Mouse (Mus musculus): Measurements from ENCODE around the gene Cadm4. TPM values are rescaled to one million over a fixed set of nuclear protein-coding genes. Genes with fewer than 3 reads are reported as not detected.

Cadm4 gene
- total and polyA plus RNA-seq, 2 experiments, result 3.5 to 6.5 TPM

DNA sequence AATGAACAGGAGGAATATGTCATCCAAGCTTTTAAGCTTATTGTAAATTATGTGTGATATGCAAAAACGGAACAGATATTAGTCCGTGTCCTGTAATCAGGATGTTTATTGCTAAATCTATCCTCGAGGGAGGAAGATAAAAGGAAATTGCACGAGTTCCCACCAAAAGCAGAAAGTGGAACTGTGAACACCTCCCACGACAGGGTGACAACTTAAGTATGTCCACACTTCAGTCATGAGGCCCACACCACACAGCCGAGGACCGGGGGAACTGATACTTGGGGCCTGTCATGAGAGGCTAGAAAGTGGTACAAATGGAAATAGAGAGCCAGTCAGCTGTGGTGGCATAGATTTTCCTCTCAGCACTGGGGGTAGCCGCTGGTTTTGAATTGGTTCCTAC is 39.5 kb upstream of the Cadm4 start:
- WGBS, result 79% methylated on average over 8 of the region's 8 CpGs
- Histone ChIP-seq H3K9ac (ENCODE audit: low read depth, low read length) (no peak overlapping the region), H3K36me3 (ENCODE audit: control insufficient read depth, insufficient read depth, low read length) (no peaks in the 10 kb centered on the region), H3K79me2 (ENCODE audit: control insufficient read depth, insufficient read depth, low read length) (no peaks in the 10 kb centered on the region), H3K4me3 (ENCODE audit: insufficient read depth, low read depth, low read length) (no peak overlapping the region), H3K27ac (replicated peaks; ENCODE audit: insufficient read depth, low read depth, low read length) (no peak overlapping the region), H3K27me3 (ENCODE audit: control insufficient read depth, insufficient read depth, low read length) (no peaks in the 10 kb centered on the region), H3K4me1 (ENCODE audit: control insufficient read depth, insufficient read depth, low read length) (no peaks in the 10 kb centered on the region)
- DNase-seq (ENCODE audit: extremely low read depth, low read depth, low spot score), result peak; percentile 16
- no peak for TF ChIP-seq POLR2A (IDR thresholded peaks at IDR 0.05; ENCODE audit: extremely low read depth, insufficient read depth, low read length)
- no peak for TF ChIP-seq CTCF (IDR thresholded peaks at IDR 0.05; ENCODE audit: low read depth, low read length)

DNA sequence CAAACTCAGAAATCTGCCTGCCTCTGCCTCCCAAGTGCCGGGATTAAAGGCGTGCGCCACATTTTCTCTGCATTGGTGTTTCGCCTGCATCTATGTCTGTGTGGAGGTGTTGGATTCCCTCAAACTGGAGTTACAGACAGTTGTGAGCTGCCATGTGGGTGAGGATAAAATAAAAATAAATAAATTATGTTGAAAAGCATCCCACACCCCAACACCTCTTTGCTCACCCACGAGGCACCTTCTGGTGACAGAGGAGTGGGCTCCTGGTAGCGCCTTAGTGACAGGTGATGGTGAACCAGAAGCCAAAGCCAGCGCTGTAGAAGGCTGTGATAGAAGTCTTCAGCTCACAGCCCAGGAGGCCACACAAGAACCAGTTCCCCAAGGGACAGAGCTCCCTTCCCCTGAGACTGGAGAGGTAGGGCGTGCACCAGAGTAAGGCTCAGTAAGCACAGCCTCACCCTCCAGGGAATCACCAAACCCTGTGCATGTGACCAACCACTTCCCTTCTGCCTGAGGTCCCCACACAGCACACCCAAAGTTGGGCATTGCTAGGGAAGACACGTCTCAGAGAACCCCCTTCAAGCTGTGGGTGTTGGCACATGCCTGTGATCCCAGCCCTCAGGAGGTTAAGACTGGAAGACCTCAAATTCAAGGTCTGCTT is 36.4 kb upstream of the Cadm4 start:
- Histone ChIP-seq H3K27ac (replicated peaks; ENCODE audit: insufficient read depth, low read depth, low read length) (no peak overlapping the region), H3K36me3 (ENCODE audit: control insufficient read depth, insufficient read depth, low read length) (no peaks in the 10 kb centered on the region), H3K4me3 (ENCODE audit: insufficient read depth, low read depth, low read length) (no peak overlapping the region), H3K9ac (ENCODE audit: low read depth, low read length) (no peak overlapping the region), H3K4me1 (ENCODE audit: control insufficient read depth, insufficient read depth, low read length) (no peaks in the 10 kb centered on the region), H3K79me2 (ENCODE audit: control insufficient read depth, insufficient read depth, low read length) (no peaks in the 10 kb centered on the region), H3K27me3 (ENCODE audit: control insufficient read depth, insufficient read depth, low read length) (no peaks in the 10 kb centered on the region)
- no peak for TF ChIP-seq POLR2A (IDR thresholded peaks at IDR 0.05; ENCODE audit: extremely low read depth, insufficient read depth, low read length)
- TF ChIP-seq CTCF (IDR thresholded peaks at IDR 0.05; ENCODE audit: low read depth, low read length), result no peak
- 87% methylated on average over 9 of the region's 9 CpGs for WGBS
- DNase-seq (ENCODE audit: extremely low read depth, low read depth, low spot score), result no peak

DNA sequence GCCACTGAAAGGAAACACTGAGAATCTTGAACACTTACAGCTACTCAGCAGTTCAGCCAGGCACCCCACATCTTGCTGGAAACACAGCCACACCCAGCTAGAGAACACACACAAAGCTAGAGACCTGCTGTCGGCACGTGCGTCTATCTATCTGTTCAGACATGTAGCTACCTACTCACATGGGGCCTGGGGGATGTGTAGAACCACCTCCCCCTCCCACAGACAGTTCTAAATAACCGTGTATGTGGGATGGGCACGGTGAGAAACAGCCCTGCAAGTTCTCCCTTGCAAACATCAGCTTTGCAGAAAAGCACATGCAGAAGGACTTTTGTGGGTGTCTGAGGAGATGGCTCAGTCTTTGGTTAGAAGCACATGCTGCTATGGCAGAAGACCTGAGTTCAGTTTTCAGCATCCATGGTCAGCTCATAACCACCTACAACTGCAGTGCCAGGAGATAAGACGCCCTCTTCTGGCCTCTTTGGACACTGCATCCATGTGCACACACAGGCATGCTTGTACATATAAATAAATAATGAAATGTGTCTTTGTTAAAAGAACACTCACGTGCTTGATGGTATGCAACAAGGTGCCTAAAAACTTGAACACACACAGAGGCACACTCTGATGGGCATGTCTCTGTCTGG is 35.0 kb upstream of the Cadm4 start:
- TF ChIP-seq CTCF (IDR thresholded peaks at IDR 0.05; ENCODE audit: low read depth, low read length) (no peak), POLR2A (IDR thresholded peaks at IDR 0.05; ENCODE audit: extremely low read depth, insufficient read depth, low read length) (no peak)
- no peak overlapping the region for H3K27ac ChIP-seq (replicated peaks; ENCODE audit: insufficient read depth, low read depth, low read length)
- 74% methylated on average over 7 of the region's 7 CpGs for WGBS
- H3K79me2 ChIP-seq (ENCODE audit: control insufficient read depth, insufficient read depth, low read length), result no peaks in the 10 kb centered on the region
- no peaks in the 10 kb centered on the region for H3K4me1 ChIP-seq (ENCODE audit: control insufficient read depth, insufficient read depth, low read length)
- H3K27me3 ChIP-seq (ENCODE audit: control insufficient read depth, insufficient read depth, low read length), result no peaks in the 10 kb centered on the region
- no peak overlapping the region for H3K4me3 ChIP-seq (ENCODE audit: insufficient read depth, low read depth, low read length)
- H3K9ac ChIP-seq (ENCODE audit: low read depth, low read length), result no peak overlapping the region
- no peaks in the 10 kb centered on the region for H3K36me3 ChIP-seq (ENCODE audit: control insufficient read depth, insufficient read depth, low read length)
- DNase-seq (ENCODE audit: extremely low read depth, low read depth, low spot score), result no peak

DNA sequence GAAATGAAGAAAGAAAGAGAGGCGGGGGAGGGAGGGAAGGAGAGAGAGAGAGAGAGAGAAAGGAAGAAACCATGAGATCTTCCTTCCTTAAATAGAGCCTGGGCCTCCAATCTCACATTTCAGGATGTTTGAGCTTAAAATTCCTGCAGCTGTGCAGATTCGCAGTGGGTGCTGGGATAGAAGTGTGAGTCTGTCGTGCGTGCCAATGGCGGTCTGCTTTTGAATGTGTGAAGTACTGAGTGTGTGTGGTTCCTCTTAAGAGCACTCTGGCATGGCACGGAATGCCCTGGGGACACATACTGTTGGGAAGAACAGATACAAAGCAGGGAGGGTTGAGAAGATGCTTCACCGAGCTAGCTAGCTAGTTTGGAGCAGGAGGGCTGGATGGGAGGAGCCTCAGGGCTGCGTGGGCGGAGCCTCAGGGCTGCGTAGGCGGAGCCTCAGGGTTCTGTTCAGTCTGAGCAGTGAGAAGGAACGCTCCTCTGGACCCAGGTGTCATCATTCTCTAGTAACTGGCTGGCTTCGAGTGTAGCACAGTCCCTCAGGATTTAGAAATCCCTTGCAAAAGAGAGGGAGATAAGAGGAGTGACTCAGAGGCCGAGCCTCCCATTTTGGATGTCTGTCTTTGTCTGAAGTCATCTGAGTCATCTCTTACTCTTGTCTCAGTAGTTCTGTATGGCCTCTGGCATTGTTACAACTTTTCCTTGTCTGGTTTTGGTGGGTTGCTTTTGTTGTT is 32.9 kb upstream of the Cadm4 start:
- no peak for DNase-seq (ENCODE audit: extremely low read depth, low read depth, low spot score)
- 57% methylated on average over 14 of the region's 14 CpGs for WGBS

DNA sequence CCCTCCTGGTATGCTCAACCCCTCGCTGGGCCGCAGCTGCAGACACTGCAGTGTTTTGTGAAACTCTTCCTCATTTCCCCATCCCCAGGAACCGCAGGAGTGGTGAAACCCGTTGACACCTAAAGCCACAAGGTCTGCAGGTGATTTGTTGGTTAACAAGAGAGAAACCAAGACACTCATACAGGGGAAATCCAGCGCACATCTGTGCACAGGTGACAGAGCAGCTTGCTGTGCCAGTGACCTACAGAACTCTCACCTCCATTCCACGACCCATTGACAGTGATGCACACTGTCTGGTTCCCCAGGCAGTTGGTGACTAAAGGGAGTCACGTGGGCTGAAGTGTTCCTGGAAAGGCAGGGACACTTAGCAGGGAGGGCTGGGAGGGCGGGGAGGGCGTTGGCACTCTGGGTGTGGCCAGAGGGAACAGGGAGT is 31.2 kb upstream of the Cadm4 start:
- Histone ChIP-seq H3K9ac (ENCODE audit: low read depth, low read length) (no peak overlapping the region), H3K4me1 (ENCODE audit: control insufficient read depth, insufficient read depth, low read length) (no peaks in the 10 kb centered on the region), H3K27ac (replicated peaks; ENCODE audit: insufficient read depth, low read depth, low read length) (no peak overlapping the region), H3K36me3 (ENCODE audit: control insufficient read depth, insufficient read depth, low read length) (no peaks in the 10 kb centered on the region), H3K4me3 (ENCODE audit: insufficient read depth, low read depth, low read length) (no peak overlapping the region), H3K27me3 (ENCODE audit: control insufficient read depth, insufficient read depth, low read length) (no peaks in the 10 kb centered on the region), H3K79me2 (ENCODE audit: control insufficient read depth, insufficient read depth, low read length) (no peaks in the 10 kb centered on the region)
- DNase-seq (ENCODE audit: extremely low read depth, low read depth, low spot score), result no peak
- no peak for TF ChIP-seq CTCF (IDR thresholded peaks at IDR 0.05; ENCODE audit: low read depth, low read length)
- no peak for TF ChIP-seq POLR2A (IDR thresholded peaks at IDR 0.05; ENCODE audit: extremely low read depth, insufficient read depth, low read length)
- 60% methylated on average over 9 of the region's 9 CpGs for WGBS

More for the DNA sequence above, 32.9 kb upstream of the Cadm4 start:
- Histone ChIP-seq H3K79me2 (ENCODE audit: control insufficient read depth, insufficient read depth, low read length) (no peaks in the 10 kb centered on the region), H3K4me1 (ENCODE audit: control insufficient read depth, insufficient read depth, low read length) (no peaks in the 10 kb centered on the region), H3K27me3 (ENCODE audit: control insufficient read depth, insufficient read depth, low read length) (no peaks in the 10 kb centered on the region), H3K27ac (replicated peaks; ENCODE audit: insufficient read depth, low read depth, low read length) (no peak overlapping the region), H3K36me3 (ENCODE audit: control insufficient read depth, insufficient read depth, low read length) (no peaks in the 10 kb centered on the region), H3K4me3 (ENCODE audit: insufficient read depth, low read depth, low read length) (no peak overlapping the region), H3K9ac (ENCODE audit: low read depth, low read length) (no peak overlapping the region)
- TF ChIP-seq POLR2A (IDR thresholded peaks at IDR 0.05; ENCODE audit: extremely low read depth, insufficient read depth, low read length), result no peak
- no peak for TF ChIP-seq CTCF (IDR thresholded peaks at IDR 0.05; ENCODE audit: low read depth, low read length)

Measured in liver, adult 2 months (tissue).